Mouse (Mus musculus) G1E (cell line): ENCODE results near the gene Tmem161a. TPM values are rescaled to one million over a fixed set of nuclear protein-coding genes. Genes with fewer than 3 reads are reported as not detected.

Experiments
- ATAC-seq: 2 replicates; pipeline ENCODE4 v1.8.0; 2016; ENCODE audit warnings: mild to moderate bottlenecking; ENCODE audit not compliant: insufficient number of reproducible peaks, poor library complexity, low FRiP score, severe bottlenecking; ENCODE audit errors: extremely low read depth
- DNase-seq: peaks from one replicate; pipeline ENCODE4 v3.0.0; 2012; ENCODE audit warnings: low spot score
- H3K27me3 ChIP-seq: 2 replicates; pipeline ENCODE4 v1.6.1; 2012; ENCODE audit warnings: mild to moderate bottlenecking, low read length, inconsistent platforms; ENCODE audit not compliant: insufficient read depth
- H3K36me3 ChIP-seq: replicated peaks from 2 replicates; pipeline ENCODE3; 2012; ENCODE audit warnings: mild to moderate bottlenecking, inconsistent platforms
- H3K4me1 ChIP-seq: 2 replicates; pipeline ENCODE4 v1.6.1; 2012; ENCODE audit warnings: low read depth, low read length, inconsistent platforms, mixed read lengths; ENCODE audit not compliant: insufficient read depth
- H3K4me3 ChIP-seq: 2 replicates; pipeline ENCODE4 v1.5.1; 2012; ENCODE audit warnings: low read depth, mild to moderate bottlenecking, inconsistent platforms, low read length, moderate library complexity, mixed read lengths
- H3K9me3 ChIP-seq: replicated peaks from 2 replicates; pipeline ENCODE4 v1.6.1; 2012; ENCODE audit warnings: inconsistent platforms
- CTCF ChIP-seq: IDR thresholded peaks from 2 replicates; pipeline ENCODE4 v1.5.1; 2012; ENCODE audit warnings: low read depth, low read length, inconsistent platforms, mixed read lengths
- GATA1 ChIP-seq: IDR thresholded peaks from 2 replicates; pipeline ENCODE4 v1.6.1; 2012; ENCODE audit warnings: borderline replicate concordance, low read length, inconsistent platforms, mixed read lengths
- GATA2 ChIP-seq: IDR thresholded peaks from 2 replicates; pipeline ENCODE4 v1.6.1; 2012; ENCODE audit warnings: low read depth, low read length, inconsistent platforms, borderline replicate concordance
- POLR2AphosphoS5 ChIP-seq: IDR thresholded peaks from 2 replicates; pipeline ENCODE4 v1.6.1; 2012; ENCODE audit warnings: low read depth, low read length, inconsistent platforms; ENCODE audit not compliant: insufficient replicate concordance
- TAL1 ChIP-seq: conservative IDR thresholded peaks from 2 replicates; pipeline ENCODE4 v1.6.1; 2012; ENCODE audit warnings: low read depth, low read length, inconsistent platforms, mixed read lengths
- polyA plus RNA-seq: library from polyadenylated mRNA; stranded (reverse); fragments of >175 nt; gene quantifications from 2 replicates; pipeline ENCODE4 v1.2.3, GENCODE M21; 2012
- total RNA-seq, 2 experiments: library from RNA; stranded (forward) in 1 of 2; stranded (reverse) in 1 of 2; fragments of 200-1000 nt in 1 of 2; fragments of >200 nt in 1 of 2; fragmentation: Nextera tagmentation in 1 of 2; gene quantifications; 2 replicates each; pipeline ENCODE4 v1.2.3; 2014 to 2017

The Tmem161a gene
- total and polyA plus RNA-seq, 3 experiments = 15.8 to 119 (median 22.0) TPM

- ATAC-seq (no peak), DNase-seq (no peak)
- Histone ChIP-seq H3K9me3 (no peaks in the 10 kb centered on the region), H3K4me1 (peaks cover 34% of the 10 kb centered on the region), H3K27me3 (no peaks in the 10 kb centered on the region), H3K4me3 (no peak overlapping the region), H3K36me3 (peaks cover 69% of the 10 kb centered on the region)
- no peak for TF ChIP-seq CTCF
- no peak for TF ChIP-seq GATA1
- TF ChIP-seq TAL1 = no peak
- TF ChIP-seq POLR2AphosphoS5 = no peak
- TF ChIP-seq GATA2 = no peak
Measured at GRCm38 (mm10) chr8:70200098-70200681, 28.0 kb downstream of the Tmem161a start.

GRCm38 (mm10) chr8:70201417-70201816 is 29.3 kb downstream of the Tmem161a start:
- Histone ChIP-seq H3K27me3 (no peaks in the 10 kb centered on the region), H3K9me3 (no peaks in the 10 kb centered on the region), H3K4me3 (peak overlapping the region; percentile 28; the same call in 1 of the 2 replicates), H3K4me1 (peaks cover 34% of the 10 kb centered on the region), H3K36me3 (peaks cover 61% of the 10 kb centered on the region)
- no peak for TF ChIP-seq CTCF
- TF ChIP-seq TAL1 = peak; percentile 76
- TF ChIP-seq POLR2AphosphoS5 = no peak
- TF ChIP-seq GATA2 = no peak; the same call in 1 of the 2 replicates
- no peak for TF ChIP-seq GATA1
- DNase-seq = peak; percentile 49
- peak; percentile 78 for ATAC-seq

DNA sequence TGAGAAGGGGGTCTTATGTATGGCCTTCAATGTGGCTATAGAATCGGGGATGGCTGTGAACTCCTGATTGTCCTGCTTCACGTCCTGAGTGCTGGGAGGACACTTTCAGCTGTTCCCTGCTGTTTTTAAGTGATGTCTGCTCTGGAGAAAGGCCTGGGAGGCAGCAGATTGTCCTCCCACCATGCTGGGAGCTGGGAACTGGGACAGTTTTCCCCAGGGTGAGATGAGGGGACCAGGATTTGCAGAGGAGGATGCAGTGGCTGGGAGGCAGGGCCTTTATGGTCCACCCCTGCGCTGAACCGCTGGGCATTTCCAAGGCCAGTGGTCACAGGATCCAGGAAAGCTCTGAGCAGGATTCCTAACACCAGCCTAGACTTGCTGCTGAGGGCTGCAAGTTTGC is 30.9 kb downstream of the Tmem161a start:
- peaks cover 66% of the 10 kb centered on the region for H3K36me3 ChIP-seq
- DNase-seq (no peak), ATAC-seq (no peak)
- H3K4me3 ChIP-seq = no peak overlapping the region
- no peaks in the 10 kb centered on the region for H3K9me3 ChIP-seq
- TF ChIP-seq TAL1 (no peak), CTCF (no peak)
- H3K4me1 ChIP-seq = peaks cover 34% of the 10 kb centered on the region
- H3K27me3 ChIP-seq = no peaks in the 10 kb centered on the region

DNA sequence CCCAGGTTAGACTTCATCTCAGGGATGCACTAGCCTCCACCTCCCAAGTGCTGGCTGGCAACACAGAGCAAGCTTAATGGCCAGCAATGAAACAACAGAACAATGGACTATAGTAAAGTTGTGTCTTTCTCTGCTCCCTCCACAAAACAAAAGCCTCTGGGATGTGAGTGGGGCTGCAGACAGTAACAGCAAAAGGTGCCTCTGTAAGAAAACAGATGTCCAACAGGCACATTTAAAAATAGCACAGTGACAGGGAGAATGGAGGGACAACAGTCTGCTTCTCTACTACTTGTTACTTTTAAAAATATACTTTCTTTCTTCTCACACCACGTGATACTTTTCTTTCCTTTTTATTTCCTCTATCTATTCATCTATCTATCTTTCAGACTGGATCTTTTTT is 32.6 kb downstream of the Tmem161a start:
- peaks cover 34% of the 10 kb centered on the region for H3K4me1 ChIP-seq
- TF ChIP-seq CTCF = no peak
- TF ChIP-seq GATA2 = no peak
- no peak for TF ChIP-seq TAL1
- no peak for TF ChIP-seq GATA1
- no peak for TF ChIP-seq POLR2AphosphoS5
- ATAC-seq (no peak), DNase-seq (no peak)
- peaks cover 58% of the 10 kb centered on the region for H3K36me3 ChIP-seq
- no peak overlapping the region for H3K4me3 ChIP-seq
- no peaks in the 10 kb centered on the region for H3K27me3 ChIP-seq
- H3K9me3 ChIP-seq = no peaks in the 10 kb centered on the region

DNA sequence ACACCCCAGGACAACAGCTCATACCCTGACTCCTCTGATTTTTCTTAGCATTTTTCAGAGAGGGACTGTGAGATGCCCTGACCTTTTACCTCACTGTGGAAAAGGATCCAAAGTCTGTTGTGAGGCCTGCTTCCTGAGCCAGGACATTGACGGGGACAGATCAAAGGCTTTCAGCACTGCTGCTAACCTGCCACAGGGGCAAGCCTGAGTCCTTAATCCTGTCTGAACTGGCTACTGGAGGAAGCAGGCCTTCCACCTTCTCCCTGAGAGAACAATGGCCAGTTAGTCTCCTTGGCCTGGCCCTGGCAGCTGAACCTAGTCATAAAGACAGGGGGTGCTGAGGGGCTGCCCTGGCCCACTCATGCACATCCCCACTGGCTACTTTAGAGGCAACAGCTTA is 36.0 kb downstream of the Tmem161a start:
- Histone ChIP-seq H3K4me1 (peaks cover 27% of the 10 kb centered on the region), H3K27me3 (no peaks in the 10 kb centered on the region), H3K36me3 (peaks cover 42% of the 10 kb centered on the region), H3K4me3 (no peak overlapping the region), H3K9me3 (no peaks in the 10 kb centered on the region)
- TF ChIP-seq POLR2AphosphoS5 = no peak
- TF ChIP-seq TAL1 = no peak
- TF ChIP-seq GATA2 = no peak
- no peak for TF ChIP-seq CTCF
- ATAC-seq = no peak
- DNase-seq = no peak

- Histone ChIP-seq H3K4me3 (peak overlapping the region; percentile 47; the same call in 1 of the 2 replicates), H3K9me3 (no peaks in the 10 kb centered on the region), H3K27me3 (no peaks in the 10 kb centered on the region), H3K36me3 (peaks cover 26% of the 10 kb centered on the region), H3K4me1 (peaks cover 41% of the 10 kb centered on the region)
- DNase-seq = no peak
- no peak for ATAC-seq
- TF ChIP-seq TAL1 = no peak
- no peak for TF ChIP-seq GATA2
- TF ChIP-seq GATA1 = no peak
- TF ChIP-seq POLR2AphosphoS5 = no peak
- TF ChIP-seq CTCF = no peak
Measured at GRCm38 (mm10) chr8:70210538-70210937, 38.4 kb downstream of the Tmem161a start.

DNA sequence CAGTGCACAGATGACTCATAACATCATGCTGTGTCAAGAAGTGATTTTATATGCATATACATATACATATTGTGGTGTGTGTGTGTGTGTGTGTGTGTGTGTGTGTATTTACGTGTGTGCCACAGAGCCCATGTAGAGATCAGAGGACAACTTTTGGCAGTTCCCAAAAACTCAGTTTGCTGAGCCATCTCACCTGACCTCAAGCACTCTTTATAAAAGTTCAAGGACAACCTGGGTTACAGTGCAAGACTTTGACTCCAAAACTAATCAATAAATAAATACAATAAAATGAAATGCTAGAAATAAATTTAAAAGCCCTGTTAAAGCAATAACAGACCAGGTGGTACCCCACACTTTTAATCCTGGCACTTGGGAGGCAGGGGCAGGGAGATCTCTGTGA is 39.1 kb downstream of the Tmem161a start:
- ATAC-seq (no peak), DNase-seq (no peak)
- Histone ChIP-seq H3K4me3 (peak overlapping the region; percentile 85), H3K27me3 (no peaks in the 10 kb centered on the region), H3K4me1 (peaks cover 41% of the 10 kb centered on the region), H3K9me3 (no peaks in the 10 kb centered on the region), H3K36me3 (peaks cover 26% of the 10 kb centered on the region)
- TF ChIP-seq POLR2AphosphoS5 (no peak), TAL1 (no peak), GATA1 (no peak), GATA2 (no peak), CTCF (no peak)
